Mouse (Mus musculus) CH12.LX (cell line): Measurements from ENCODE around the gene Pde4d. TPM values are rescaled to one million over a fixed set of nuclear protein-coding genes. Genes with fewer than 3 reads are reported as not detected.

ENCODE experiments used
- DNase-seq: peaks from one replicate; pipeline ENCODE4 v3.0.0-alpha.2; 2013; ENCODE audit errors: extremely low read depth
- H3K27ac ChIP-seq: 2 replicates; pipeline ENCODE4 v1.5.1; 2012; ENCODE audit warnings: low read depth, mild to moderate bottlenecking, control low read depth, moderate library complexity; ENCODE audit not compliant: insufficient read depth
- H3K27me3 ChIP-seq: replicated peaks from 2 replicates; pipeline ENCODE3; 2012; ENCODE audit warnings: inconsistent platforms
- H3K36me3 ChIP-seq, 2 experiments: replicated peaks in 1 of 2; 2 replicates each; pipeline versions ENCODE3 to v1.6.1; 2012; ENCODE audit warnings: inconsistent platforms in 1 of 2, low read length in 1 of 2, mild to moderate bottlenecking in 1 of 2, mixed read lengths in 1 of 2, moderate library complexity in 1 of 2; ENCODE audit not compliant: control insufficient read depth in 1 of 2, insufficient read depth in 1 of 2
- H3K4me1 ChIP-seq, 2 experiments: 2 replicates each; pipeline ENCODE4 v1.6.1; 2012; ENCODE audit warnings: inconsistent platforms in 1 of 2, moderate library complexity in 1 of 2; ENCODE audit not compliant: insufficient read depth in 2 of 2, control insufficient read depth in 1 of 2
- H3K4me2 ChIP-seq: 2 replicates; pipeline ENCODE4 v1.6.1; 2012; ENCODE audit warnings: low read depth, mild to moderate bottlenecking, control low read depth; ENCODE audit not compliant: poor library complexity, insufficient read depth, severe bottlenecking
- H3K4me3 ChIP-seq, 3 experiments: fragments of 150-350 bp in 1 of 3; sonication (generic) in 1 of 3; replicated peaks in 1 of 3; 2 replicates each; pipeline versions ENCODE3 to v1.5.1; 2011 to 2012; ENCODE audit warnings: low read depth in 2 of 3, low read length in 2 of 3, mild to moderate bottlenecking in 2 of 3, moderate library complexity in 2 of 3, control low read depth in 1 of 3, improper control_type of control experiment in 1 of 3, inconsistent platforms in 1 of 3, mixed read lengths in 1 of 3; ENCODE audit not compliant: poor library complexity in 1 of 3
- H3K79me2 ChIP-seq: replicated peaks from 2 replicates; pipeline ENCODE4 v1.6.1; 2012; ENCODE audit warnings: mild to moderate bottlenecking, moderate library complexity; ENCODE audit not compliant: control insufficient read depth, poor library complexity, insufficient read depth, severe bottlenecking; ENCODE audit errors: extremely low read depth
- H3K9ac ChIP-seq: 2 replicates; pipeline ENCODE4 v1.6.1; 2012; ENCODE audit warnings: low read depth, mild to moderate bottlenecking, control low read depth, moderate library complexity; ENCODE audit not compliant: insufficient read depth
- H3K9me3 ChIP-seq: replicated peaks from 2 replicates; pipeline ENCODE3; 2012; ENCODE audit warnings: low read length, inconsistent platforms, mixed read lengths
- BHLHE40 ChIP-seq: IDR thresholded peaks from 2 replicates; pipeline ENCODE4 v1.6.1; 2011; ENCODE audit warnings: mild to moderate bottlenecking, low read depth, low read length, improper control_type of control experiment
- ELF1 ChIP-seq: IDR thresholded peaks from 2 replicates; pipeline ENCODE4 v1.6.1; 2014; ENCODE audit warnings: low read depth, mild to moderate bottlenecking, inconsistent platforms, low read length, improper control_type of control experiment
- GABPA ChIP-seq: IDR thresholded peaks from 2 replicates; pipeline ENCODE4 v1.6.1; 2012; ENCODE audit warnings: low read depth, low read length, improper control_type of control experiment, inconsistent platforms; ENCODE audit not compliant: insufficient replicate concordance
- NRF1 ChIP-seq: IDR thresholded peaks from 2 replicates; pipeline ENCODE4 v1.6.1; 2014; ENCODE audit warnings: low read depth, mild to moderate bottlenecking, inconsistent platforms, low read length, improper control_type of control experiment, moderate library complexity
- POLR2AphosphoS2 ChIP-seq: IDR thresholded peaks from 2 replicates; pipeline ENCODE4 v1.6.1; 2011; ENCODE audit warnings: low read depth, low read length, improper control_type of control experiment
- SIN3A ChIP-seq: IDR thresholded peaks from 2 replicates; pipeline ENCODE4 v1.6.1; 2012; ENCODE audit warnings: low read length, improper control_type of control experiment, inconsistent platforms
- TCF12 ChIP-seq: IDR thresholded peaks from 2 replicates; pipeline ENCODE4 v1.6.1; 2014; ENCODE audit warnings: low read depth, mild to moderate bottlenecking, inconsistent platforms, low read length, improper control_type of control experiment
- USF2 ChIP-seq: conservative IDR thresholded peaks from 2 replicates; pipeline ENCODE4 v1.6.1; 2011; ENCODE audit warnings: low read depth, low read length, improper control_type of control experiment
- ZC3H11A ChIP-seq: IDR thresholded peaks from 2 replicates; pipeline ENCODE4 v1.6.1; 2012; ENCODE audit warnings: low read depth, mild to moderate bottlenecking, inconsistent platforms, low read length, improper control_type of control experiment
- ZNF384 ChIP-seq: IDR thresholded peaks from 2 replicates; pipeline ENCODE4 v1.6.1; 2012; ENCODE audit warnings: low read depth, low read length, improper control_type of control experiment, inconsistent platforms
- dilution Hi-C: fragments of 300-500 bp; cut with MboI; formaldehyde crosslinking; loops from 2 replicates; pipeline ENCODE4 v1.14.3; 2020; ENCODE audit warnings: low sequenced_read_pairs; ENCODE audit not compliant: extremely low pct_unique_long_range_greater_than_20kb, extremely low pct_ligation_motif_present
- in situ Hi-C: fragments of 300-500 bp; cut with MboI; formaldehyde crosslinking; loops from 3 replicates; pipeline ENCODE4 v1.14.3; 2019; ENCODE audit warnings: low sequenced_read_pairs, low pct_ligation_motif_present, low pct_unique_long_range_greater_than_20kb, mixed read lengths
- polyA plus RNA-seq: library from polyadenylated mRNA; unstranded; fragments of >175 nt; gene quantifications from 2 replicates; pipeline ENCODE4 v1.2.1, GENCODE M21; 2012; ENCODE audit warnings: low read depth; ENCODE audit not compliant: insufficient read length
- total RNA-seq, 2 experiments: library from RNA; depleted of rRNA; stranded (reverse); fragments of 300-350 nt in 1 of 2; fragments of >200 nt in 1 of 2; gene quantifications; 2 replicates each; pipeline ENCODE4 v1.2.3; 2012 to 2014

The Pde4d gene
- total and polyA plus RNA-seq, 3 experiments = not detected

GRCm38 (mm10) chr13:109047126-109047525 lies 597.4 kb downstream of the Pde4d start:
- H3K27me3 ChIP-seq = no peaks in the 10 kb centered on the region
- H3K4me2 ChIP-seq = no peak overlapping the region
- H3K4me3 ChIP-seq = no peak overlapping the region
- in situ Hi-C loops = no loop called here
- H3K79me2 ChIP-seq = no peaks in the 10 kb centered on the region
- no peak overlapping the region for H3K27ac ChIP-seq
- H3K9ac ChIP-seq = no peak overlapping the region
- no peaks in the 10 kb centered on the region for H3K36me3 ChIP-seq
- no peaks in the 10 kb centered on the region for H3K4me1 ChIP-seq
- DNase-seq = no peak
- dilution Hi-C loops = no loop called here
- TF ChIP-seq POLR2AphosphoS2 = no peak
- no peaks in the 10 kb centered on the region for H3K9me3 ChIP-seq

- Histone ChIP-seq H3K4me3 (no peak overlapping the region), H3K27ac (no peak overlapping the region), H3K4me2 (no peak overlapping the region), H3K4me1 (no peaks in the 10 kb centered on the region), H3K27me3 (no peaks in the 10 kb centered on the region), H3K9me3 (no peaks in the 10 kb centered on the region), H3K79me2 (no peaks in the 10 kb centered on the region), H3K36me3 (no peaks in the 10 kb centered on the region), H3K9ac (no peak overlapping the region)
- dilution Hi-C loops = no loop called here
- no peak for DNase-seq
- no peak for TF ChIP-seq ZNF384
- TF ChIP-seq USF2 = no peak
- in situ Hi-C loops = no loop called here
These were observed 603.1 kb downstream of the Pde4d start for GRCm38 (mm10) chr13:109052805-109053204.

- H3K4me3 ChIP-seq = no peak overlapping the region
- no peak overlapping the region for H3K9ac ChIP-seq
- H3K27me3 ChIP-seq = no peaks in the 10 kb centered on the region
- H3K4me2 ChIP-seq = no peak overlapping the region
- H3K27ac ChIP-seq = no peak overlapping the region
- dilution Hi-C loops = no loop called here
- TF ChIP-seq ZC3H11A = no peak
- TF ChIP-seq NRF1 = no peak
- TF ChIP-seq TCF12 = no peak
- TF ChIP-seq GABPA = no peak
- no peak for TF ChIP-seq ELF1
- TF ChIP-seq SIN3A = no peak
- TF ChIP-seq POLR2AphosphoS2 = no peak
- TF ChIP-seq BHLHE40 = no peak
- DNase-seq = no peak
- H3K9me3 ChIP-seq = no peaks in the 10 kb centered on the region
- H3K79me2 ChIP-seq = no peaks in the 10 kb centered on the region
- H3K36me3 ChIP-seq = no peaks in the 10 kb centered on the region
- H3K4me1 ChIP-seq = no peaks in the 10 kb centered on the region
- in situ Hi-C loops = no loop called here
These were observed 603.7 kb downstream of the Pde4d start for GRCm38 (mm10) chr13:109053242-109054018.
